Mouse (Mus musculus) heart, embryonic 15.5 days (tissue): ENCODE measurements around the gene Nptx2. TPM values are rescaled to one million over a fixed set of nuclear protein-coding genes. Genes with fewer than 3 reads are reported as not detected.

Source experiments
- ATAC-seq: fragments of 200-750 bp; cut with Nextera tagmentation; replicated peaks from 2 replicates; pipeline ENCODE4 v1.8.0; 2017; ENCODE audit warnings: low read depth, moderate TSS enrichment; ENCODE audit not compliant: insufficient number of reproducible peaks, insufficient read depth, low FRiP score
- H3K27ac ChIP-seq: fragments of 300-500 bp; sonication (generic); 2 replicates; pipeline ENCODE4 v1.5.1; 2015; ENCODE audit warnings: mild to moderate bottlenecking, inconsistent platforms
- H3K27me3 ChIP-seq: fragments of 300-500 bp; sonication (generic); 2 replicates; pipeline ENCODE4 v1.6.1; 2015; ENCODE audit warnings: inconsistent platforms
- H3K36me3 ChIP-seq: fragments of 300-500 bp; sonication (generic); 2 replicates; pipeline ENCODE4 v1.6.1; 2015; ENCODE audit warnings: mild to moderate bottlenecking, inconsistent platforms
- H3K4me1 ChIP-seq: fragments of 300-500 bp; sonication (generic); replicated peaks from 2 replicates; pipeline ENCODE4 v1.6.1; 2015; ENCODE audit warnings: inconsistent platforms
- H3K4me2 ChIP-seq: fragments of 300-500 bp; sonication (generic); 2 replicates; pipeline ENCODE4 v1.6.1; 2015; ENCODE audit warnings: inconsistent platforms, mild to moderate bottlenecking, moderate library complexity
- H3K4me3 ChIP-seq: fragments of 300-500 bp; sonication (generic); 2 replicates; pipeline ENCODE4 v1.5.1; 2015; ENCODE audit warnings: mild to moderate bottlenecking, inconsistent platforms
- H3K9ac ChIP-seq: fragments of 300-500 bp; sonication (generic); 2 replicates; pipeline ENCODE4 v1.6.1; 2015; ENCODE audit warnings: mild to moderate bottlenecking, inconsistent platforms
- H3K9me3 ChIP-seq: fragments of 300-500 bp; sonication (generic); replicated peaks from 2 replicates; pipeline ENCODE4 v1.6.1; 2016; ENCODE audit warnings: inconsistent platforms
- WGBS: fragments of 180-500 bp; shearing (Covaris S2); methylation state at CpG from one replicate; pipeline ENCODE4 v1.1.7; 2015; ENCODE audit warnings: mixed read lengths; 5-methylcytosine and 5-hydroxymethylcytosine counted together
- polyA plus RNA-seq: library from polyadenylated mRNA; unstranded; fragments of >200 nt; fragmentation: Nextera tagmentation; extraction: Ambion mirVana; gene quantifications from 2 replicates; pipeline ENCODE4 v1.2.1, GENCODE M21; 2015

Nptx2 gene
- 0.06 and 0.18 TPM in 2 replicates for polyA plus RNA-seq

- Histone ChIP-seq H3K9me3 (no peaks in the 10 kb centered on the region), H3K4me3 (peak within 1 kb of the TSS; percentile 42), H3K4me1 (peaks cover 15% of the 10 kb centered on the region), H3K9ac (no peak within 1 kb of the TSS), H3K27ac (no peak within 1 kb of the TSS), H3K27me3 (peaks cover 84% of the 10 kb centered on the region), H3K36me3 (no peaks in the 10 kb centered on the region), H3K4me2 (peak within 1 kb of the TSS; percentile 66)
- peak; percentile 88 for ATAC-seq
- 4% methylated on average over 99 of the region's 99 CpGs for WGBS
Observed at GRCm38 (mm10) chr5:144545653-144546422, at the start of gene Nptx2. TSS of gene Nptx2 (plus strand) at chr5:144545902.

- no peaks in the 10 kb centered on the region for H3K36me3 ChIP-seq
- no peak overlapping the region for H3K9ac ChIP-seq
- H3K4me3 ChIP-seq: no peak overlapping the region
- no peaks in the 10 kb centered on the region for H3K4me1 ChIP-seq
- no peak overlapping the region for H3K4me2 ChIP-seq
- H3K27me3 ChIP-seq: no peaks in the 10 kb centered on the region
- WGBS: 80% methylated on average over 7 of the region's 7 CpGs
- no peaks in the 10 kb centered on the region for H3K9me3 ChIP-seq
- no peak for ATAC-seq
- no peak overlapping the region for H3K27ac ChIP-seq
Observed at GRCm38 (mm10) chr5:144496481-144496880, 49.2 kb upstream of the Nptx2 start.

- Histone ChIP-seq H3K27me3 (no peaks in the 10 kb centered on the region), H3K4me1 (no peaks in the 10 kb centered on the region), H3K4me3 (no peak overlapping the region), H3K27ac (no peak overlapping the region), H3K9me3 (no peaks in the 10 kb centered on the region), H3K9ac (no peak overlapping the region), H3K36me3 (no peaks in the 10 kb centered on the region), H3K4me2 (no peak overlapping the region)
- no peak for ATAC-seq
- WGBS: 82% methylated on average over 10 of the region's 10 CpGs
Observed at GRCm38 (mm10) chr5:144504239-144504638, 41.5 kb upstream of the Nptx2 start.

- no peak overlapping the region for H3K4me2 ChIP-seq
- no peaks in the 10 kb centered on the region for H3K27me3 ChIP-seq
- no peak overlapping the region for H3K27ac ChIP-seq
- H3K4me3 ChIP-seq: no peak overlapping the region
- no peaks in the 10 kb centered on the region for H3K36me3 ChIP-seq
- no peak overlapping the region for H3K9ac ChIP-seq
- no peak for ATAC-seq
- H3K9me3 ChIP-seq: no peaks in the 10 kb centered on the region
- H3K4me1 ChIP-seq: no peaks in the 10 kb centered on the region
- 89% methylated on average over 2 of the region's 2 CpGs for WGBS
Observed at GRCm38 (mm10) chr5:144505731-144506130, 40.0 kb upstream of the Nptx2 start.

DNA sequence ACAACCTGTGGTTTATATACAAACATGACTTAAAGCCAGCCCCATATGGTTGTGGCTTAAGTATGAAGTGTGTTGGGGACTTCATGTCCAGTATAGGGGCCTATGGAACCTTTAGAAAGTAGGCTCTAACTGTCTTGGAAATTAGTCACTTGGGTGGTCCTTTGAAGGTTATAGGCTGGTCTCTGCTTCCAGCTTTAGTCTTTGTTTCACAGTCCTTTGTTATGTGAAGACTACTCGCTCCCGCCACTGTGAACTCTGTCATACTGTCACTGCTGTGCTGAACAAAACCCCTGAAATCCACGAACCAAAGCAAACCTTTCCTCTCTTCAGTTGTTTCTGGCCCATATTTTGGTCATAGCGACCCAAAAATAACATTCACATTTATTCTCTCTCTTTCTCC, 39.5 kb upstream of the Nptx2 start:
- Histone ChIP-seq H3K9me3 (no peaks in the 10 kb centered on the region), H3K4me3 (no peak overlapping the region), H3K27me3 (no peaks in the 10 kb centered on the region), H3K4me1 (no peaks in the 10 kb centered on the region), H3K4me2 (no peak overlapping the region), H3K36me3 (no peaks in the 10 kb centered on the region), H3K9ac (no peak overlapping the region), H3K27ac (no peak overlapping the region)
- WGBS: 74% methylated on average over 4 of the region's 4 CpGs
- no peak for ATAC-seq

DNA sequence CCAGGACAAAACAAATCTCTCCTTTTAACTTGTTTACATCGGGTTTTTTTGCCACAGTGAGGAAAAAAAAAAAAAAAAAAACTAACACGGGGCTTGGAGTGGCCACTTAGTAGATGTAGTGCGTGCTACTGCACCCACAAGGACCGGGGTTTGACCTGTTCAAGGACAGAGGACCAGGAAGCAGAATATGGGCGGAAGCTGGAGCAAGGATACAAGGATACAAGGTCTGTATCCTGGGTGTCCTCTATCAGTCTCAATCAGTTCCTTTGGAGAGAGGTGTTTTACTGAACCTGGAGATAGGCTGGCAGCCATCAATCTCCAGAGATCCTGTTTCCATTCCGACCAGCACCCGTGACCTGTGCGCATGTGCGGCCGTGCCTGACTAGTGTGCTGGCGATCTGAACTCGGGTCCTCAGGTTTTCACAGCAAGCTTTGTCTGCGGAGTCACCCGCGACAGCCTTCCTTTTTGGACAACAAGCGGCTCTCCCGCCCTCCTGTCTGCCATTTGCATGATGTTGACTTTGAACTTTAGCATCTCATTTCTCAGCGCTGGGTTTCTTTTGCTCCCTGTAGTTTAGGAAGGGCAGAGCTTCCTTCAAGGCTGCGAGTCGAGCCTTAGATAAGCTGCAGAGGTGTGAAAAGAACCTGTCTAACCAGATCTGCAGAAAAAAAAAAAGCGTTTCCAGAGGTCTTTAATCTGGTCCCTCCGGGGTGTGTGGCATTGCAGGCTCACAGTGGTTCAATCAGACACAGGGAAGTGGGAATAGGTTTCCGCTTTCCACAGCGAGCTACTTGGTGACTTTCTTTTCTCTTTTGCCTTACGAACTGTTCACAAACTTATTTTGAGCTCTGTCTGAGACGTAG, 38.8 kb upstream of the Nptx2 start:
- Histone ChIP-seq H3K4me1 (no peaks in the 10 kb centered on the region), H3K27me3 (no peaks in the 10 kb centered on the region), H3K4me2 (peak overlapping the region; percentile 7), H3K9me3 (no peaks in the 10 kb centered on the region), H3K27ac (no peak overlapping the region), H3K4me3 (no peak overlapping the region), H3K36me3 (no peaks in the 10 kb centered on the region), H3K9ac (no peak overlapping the region)
- ATAC-seq: no peak
- WGBS: 23% methylated on average over 26 of the region's 26 CpGs

DNA sequence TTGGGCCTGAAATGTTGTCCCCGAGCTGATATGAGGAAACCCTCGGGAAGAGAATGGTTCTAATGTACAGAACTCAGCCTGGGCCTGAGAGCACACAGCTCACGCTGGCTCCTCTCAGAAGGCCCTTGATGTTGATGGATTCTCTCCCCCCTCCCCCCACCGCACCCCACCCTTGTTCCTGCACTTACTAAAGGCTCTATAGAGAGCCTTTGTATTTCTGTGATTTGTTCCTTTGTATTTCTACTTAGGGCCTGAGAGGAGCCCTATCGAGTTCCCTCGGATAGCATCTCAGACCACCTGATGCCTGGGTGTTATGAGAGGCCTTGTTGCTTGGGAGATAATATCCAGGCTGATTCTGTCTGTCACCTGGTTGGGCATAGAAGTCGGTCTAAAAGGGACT, 36.3 kb upstream of the Nptx2 start:
- ATAC-seq: no peak
- H3K9ac ChIP-seq: no peak overlapping the region
- WGBS: 50% methylated on average over 7 of the region's 7 CpGs
- no peaks in the 10 kb centered on the region for H3K36me3 ChIP-seq
- no peak overlapping the region for H3K27ac ChIP-seq
- H3K4me2 ChIP-seq: no peak overlapping the region
- no peaks in the 10 kb centered on the region for H3K4me1 ChIP-seq
- no peaks in the 10 kb centered on the region for H3K27me3 ChIP-seq
- H3K9me3 ChIP-seq: no peaks in the 10 kb centered on the region
- H3K4me3 ChIP-seq: no peak overlapping the region

DNA sequence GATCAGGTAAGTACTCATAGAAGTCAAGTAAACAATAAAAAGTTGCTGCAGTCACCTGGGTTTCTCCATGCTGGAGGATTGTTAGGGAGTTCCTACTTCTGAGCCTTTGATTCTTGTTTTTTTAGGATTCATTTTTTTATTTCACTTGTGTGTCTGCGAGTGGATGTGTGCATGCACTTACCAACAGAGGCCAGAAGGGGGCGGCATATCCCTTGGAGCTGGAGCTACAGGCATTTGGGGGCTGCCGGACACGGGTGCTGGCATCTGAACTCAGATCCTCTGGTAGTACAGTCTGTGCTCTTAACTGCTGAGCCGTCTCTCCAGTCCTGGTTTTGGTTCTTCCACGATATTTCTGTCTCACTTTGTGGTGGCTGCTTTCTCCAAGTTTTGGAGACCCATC, 31.0 kb upstream of the Nptx2 start:
- H3K4me1 ChIP-seq: no peaks in the 10 kb centered on the region
- no peak overlapping the region for H3K4me3 ChIP-seq
- H3K9ac ChIP-seq: no peak overlapping the region
- H3K27ac ChIP-seq: no peak overlapping the region
- no peak for ATAC-seq
- H3K4me2 ChIP-seq: no peak overlapping the region
- 59% methylated on average over 6 of the region's 6 CpGs for WGBS
- H3K36me3 ChIP-seq: no peaks in the 10 kb centered on the region
- H3K27me3 ChIP-seq: no peaks in the 10 kb centered on the region
- H3K9me3 ChIP-seq: no peaks in the 10 kb centered on the region

GRCm38 (mm10) chr5:144515241-144515640, 30.5 kb upstream of the Nptx2 start:
- Histone ChIP-seq H3K9me3 (no peaks in the 10 kb centered on the region), H3K4me1 (no peaks in the 10 kb centered on the region), H3K27me3 (no peaks in the 10 kb centered on the region), H3K9ac (no peak overlapping the region), H3K27ac (no peak overlapping the region), H3K36me3 (no peaks in the 10 kb centered on the region), H3K4me3 (no peak overlapping the region), H3K4me2 (no peak overlapping the region)
- no peak for ATAC-seq
- WGBS: 64% methylated on average over 4 of the region's 4 CpGs

- no peaks in the 10 kb centered on the region for H3K4me1 ChIP-seq
- H3K27ac ChIP-seq: no peak overlapping the region
- H3K9ac ChIP-seq: no peak overlapping the region
- H3K27me3 ChIP-seq: no peaks in the 10 kb centered on the region
- H3K4me3 ChIP-seq: no peak overlapping the region
- no peaks in the 10 kb centered on the region for H3K9me3 ChIP-seq
- ATAC-seq: no peak
- WGBS: 31% methylated on average over 3 of the region's 3 CpGs
- no peaks in the 10 kb centered on the region for H3K36me3 ChIP-seq
- no peak overlapping the region for H3K4me2 ChIP-seq
Observed at GRCm38 (mm10) chr5:144520096-144520495, 25.6 kb upstream of the Nptx2 start.

- Histone ChIP-seq H3K4me3 (no peak overlapping the region), H3K4me1 (no peaks in the 10 kb centered on the region), H3K27ac (no peak overlapping the region), H3K9ac (no peak overlapping the region), H3K9me3 (no peaks in the 10 kb centered on the region), H3K4me2 (no peak overlapping the region), H3K36me3 (no peaks in the 10 kb centered on the region), H3K27me3 (no peaks in the 10 kb centered on the region)
- no peak for ATAC-seq
- 79% methylated on average over 10 of the region's 10 CpGs for WGBS
Observed at GRCm38 (mm10) chr5:144524774-144525173, 20.9 kb upstream of the Nptx2 start.
